Comparison of ENCODE assay signal across 9 mouse cellular contexts in genomic region chr5:110458936-110459335, GRCm38 (mm10). TPM values are rescaled to one million over a fixed set of nuclear protein-coding genes. Genes with fewer than 3 reads are reported as not detected.
A peak's percentile ranks its signal among the peaks of the same experiment; 100 is the strongest.
DNase-seq lines count a peak whose midpoint lies in the region; ATAC-seq and TF ChIP-seq lines count a peak whose summit lies in the region.
"Had no signal": no experiment of that assay in that cellular context is flagged by ENCODE, and none has a peak within 500 bp of the region (broad histone marks: within the 10 kb centered on the region; RNA-seq: fewer than 3 reads in every experiment).

No protein-coding gene starts in this region.

- H3K4me2 ChIP-seq in stomach, postnatal 0 days (replicated peaks; ENCODE audit: low read depth), result no peak overlapping the region
- H3K4me2 ChIP-seq: embryonic facial prominence, embryonic 13.5 days had no signal

- no peaks in the 10 kb centered on the region for H3K9me3 ChIP-seq in stomach, postnatal 0 days (ENCODE audit: control insufficient read depth, low read length)
- H3K9me3 ChIP-seq: embryonic facial prominence, embryonic 13.5 days had no signal

- TF ChIP-seq CTCF in stomach, postnatal 0 days (IDR thresholded peaks at IDR 0.05; ENCODE audit: low read depth), result no peak

- H3K36me3 ChIP-seq in stomach, postnatal 0 days (ENCODE audit: control insufficient read depth, insufficient read depth, low read length), result no peaks in the 10 kb centered on the region
- H3K36me3 ChIP-seq: embryonic facial prominence, embryonic 13.5 days had no signal

- H3K27ac ChIP-seq in stomach, postnatal 0 days (replicated peaks), result no peak overlapping the region
- H3K27ac ChIP-seq: embryonic facial prominence, embryonic 13.5 days had no signal

- no peak overlapping the region for H3K9ac ChIP-seq in stomach, postnatal 0 days (ENCODE audit: low read length)
- H3K9ac ChIP-seq: embryonic facial prominence, embryonic 13.5 days had no signal

- intact Hi-C loops in heart, postnatal 10 days (cut with DNase I), result no loop called here

- ATAC-seq in megakaryocyte-erythroid progenitor cell, adult 5-6 weeks (replicated peaks; ENCODE audit: low FRiP score, low TSS enrichment, poor library complexity, severe bottlenecking), result peak; percentile 41; the same call in 1 of the 2 replicates
- ATAC-seq in stomach, postnatal 0 days (ENCODE audit: low FRiP score, low TSS enrichment), result no peak

- DNase-seq in layer of hippocampus, adult 11-12 months (ENCODE audit: low spot score), result peak; percentile 54
- DNase-seq in layer of hippocampus, adult 9-10 months (ENCODE audit: low spot score), result no peak
- peak; percentile 71 for DNase-seq in adrenal gland, adult 8-10 months
- peak; percentile 57 to 62 for DNase-seq in heart, postnatal 10 days
- DNase-seq in T-cell, adult 2 months (ENCODE audit: low spot score), result no peak
- no peak for DNase-seq in stomach, postnatal 0 days (ENCODE audit: low spot score)
- no peak for DNase-seq in kidney, adult 9 months

- no peak for TF ChIP-seq EP300 in stomach, postnatal 0 days (optimal IDR thresholded peaks at IDR 0.05)

- WGBS in stomach, postnatal 0 days, result 57% methylated on average over 3 of the region's 3 CpGs

- H3K4me3 ChIP-seq in stomach, postnatal 0 days (ENCODE audit: low read depth, low read length), result no peak overlapping the region
- H3K4me3 ChIP-seq: embryonic facial prominence, embryonic 13.5 days had no signal

- H3K4me1 ChIP-seq in stomach, postnatal 0 days (replicated peaks; ENCODE audit: control insufficient read depth, insufficient read depth), result no peaks in the 10 kb centered on the region
- H3K4me1 ChIP-seq: embryonic facial prominence, embryonic 13.5 days had no signal

- no peaks in the 10 kb centered on the region for H3K27me3 ChIP-seq in stomach, postnatal 0 days (ENCODE audit: control insufficient read depth, insufficient read depth, low read length)
- H3K27me3 ChIP-seq: embryonic facial prominence, embryonic 13.5 days had no signal

RNA-seq across cellular contexts. Expression of gene Fbrsl1, which starts 10.6 kb away (rescaled TPM):
- total RNA-seq in adrenal gland, adult 8-10 months (2022), result 10 to 100 TPM; 62.7 to 87.3 (median 75.5) TPM
- total RNA-seq in heart, postnatal 10 days (2021), result 10 to 100 TPM; 51.1 to 55.1 TPM
- 32.2 and 37.6 TPM in 2 replicates for total RNA-seq in megakaryocyte-erythroid progenitor cell, adult 5-6 weeks (2014; fragmentation: Nextera tagmentation)
- total RNA-seq in megakaryocyte-erythroid progenitor cell, adult 5-6 weeks (2017), result 3.1 and 9.8 TPM in 2 replicates
- 6.2 and 6.4 TPM in 2 replicates for polyA plus RNA-seq in stomach, postnatal 0 days (2015; fragmentation: Nextera tagmentation; extraction: Ambion mirVana)

Comparison
In these comparisons a context has a peak if more than half of its experiments do, and no peak if none do; other contexts are left out.
1. DNase-seq: peak in layer of hippocampus, adult 11-12 months (single experiment), adrenal gland, adult 8-10 months (single experiment) and heart, postnatal 10 days (2 of 2); none in layer of hippocampus, adult 9-10 months (single experiment), T-cell, adult 2 months (single experiment), stomach, postnatal 0 days (single experiment) and kidney, adult 9 months (single experiment).